Mouse (Mus musculus): ENCODE measurements around the gene Rhox13.

DNA sequence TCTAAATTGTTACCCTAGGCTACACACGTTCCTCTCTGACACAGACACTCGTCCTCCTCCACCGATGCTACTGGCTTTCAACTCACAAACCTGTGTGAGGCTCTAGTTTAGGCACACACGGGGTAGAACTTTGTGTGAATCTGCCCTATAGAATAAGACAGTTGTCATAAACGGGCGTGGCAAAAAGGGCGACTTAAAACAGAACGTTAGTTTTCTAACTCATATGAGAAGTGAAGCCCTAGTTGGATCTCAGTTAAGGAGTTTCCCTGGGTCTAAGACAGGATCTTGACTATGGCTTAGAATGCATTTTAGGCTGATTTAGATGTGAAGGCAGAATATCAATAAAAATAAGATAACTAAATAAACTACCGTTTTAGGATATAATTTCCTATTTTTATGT is 36.0 kb upstream of the Rhox13 start, which contains the start of gene Rhox11:
- TF ChIP-seq EP300 (IDR thresholded peaks at IDR 0.05): no peak
- no peak for TF ChIP-seq CTCF (IDR thresholded peaks at IDR 0.05)
